Mouse (Mus musculus): Measurements from ENCODE around the gene Gm16485.

Gm16485 gene

GRCm38 (mm10) chr9:8971491-8971890 lies at the start of gene Gm16485:
Gene Gm16485 (plus strand): TSS chr9:8971791.
- DNase-seq (ENCODE audit: low read depth): no peak

- DNase-seq (ENCODE audit: low read depth): no peak
Measured at GRCm38 (mm10) chr9:8927561-8927960, 44.0 kb upstream of the Gm16485 start.

- no peak for DNase-seq (ENCODE audit: low read depth)
Measured at GRCm38 (mm10) chr9:8937753-8938152, 33.8 kb upstream of the Gm16485 start.

- no peak for DNase-seq (ENCODE audit: low read depth)
Measured at GRCm38 (mm10) chr9:8953306-8953705, 18.3 kb upstream of the Gm16485 start.

- DNase-seq (ENCODE audit: low read depth): peak; percentile 18
Measured at GRCm38 (mm10) chr9:8964512-8965133, 7.0 kb upstream of the Gm16485 start.

GRCm38 (mm10) chr9:8970240-8970639 lies 1.4 kb upstream of the Gm16485 start:
- DNase-seq (ENCODE audit: low read depth): no peak

- no peak for DNase-seq (ENCODE audit: low read depth)
Measured at GRCm38 (mm10) chr9:8977775-8978174, 6.2 kb downstream of the Gm16485 start.

GRCm38 (mm10) chr9:8982315-8982714 lies 10.7 kb downstream of the Gm16485 start:
- DNase-seq (ENCODE audit: low read depth): no peak

GRCm38 (mm10) chr9:8996494-8996893 lies 24.9 kb downstream of the Gm16485 start:
- no peak for DNase-seq (ENCODE audit: low read depth)

- DNase-seq (ENCODE audit: low read depth): no peak
Measured at GRCm38 (mm10) chr9:9001170-9001569, 29.6 kb downstream of the Gm16485 start.

- DNase-seq (ENCODE audit: low read depth): no peak
Measured at GRCm38 (mm10) chr9:9015108-9015507, 43.5 kb downstream of the Gm16485 start.

Measured in induced T-regulatory cell, adult 2 months (primary cell).